Mouse (Mus musculus): Measurements from ENCODE around the gene Dhx36. TPM values are rescaled to one million over a fixed set of nuclear protein-coding genes. Genes with fewer than 3 reads are reported as not detected.

The Dhx36 gene
- 10 to 100 TPM; 49.8 to 56.4 (median 53.0) TPM for total RNA-seq (2022)

GRCm38 (mm10) chr3:62506488-62507205 is at the start of gene Dhx36:
Gene Dhx36, minus strand, starts transcription at chr3:62507004.
- peak; percentile 97 for DNase-seq (ENCODE audit: low spot score in 2 of 2)

- no peak for DNase-seq (ENCODE audit: low spot score in 2 of 2)
Measured at GRCm38 (mm10) chr3:62527593-62527992, 20.8 kb upstream of the Dhx36 start.

GRCm38 (mm10) chr3:62527160-62527559 is 20.4 kb upstream of the Dhx36 start:
- DNase-seq (ENCODE audit: low spot score in 2 of 2), result no peak

- no peak for DNase-seq (ENCODE audit: low spot score in 2 of 2)
Measured at GRCm38 (mm10) chr3:62507206-62507647, 423 bp upstream of the Dhx36 start.

GRCm38 (mm10) chr3:62505166-62505900 is 1.5 kb downstream of the Dhx36 start:
- DNase-seq (ENCODE audit: low spot score in 2 of 2), result no peak

GRCm38 (mm10) chr3:62499327-62499726 is 7.5 kb downstream of the Dhx36 start:
- no peak for DNase-seq (ENCODE audit: low spot score in 2 of 2)

GRCm38 (mm10) chr3:62492568-62492967 is 14.2 kb downstream of the Dhx36 start:
- DNase-seq (ENCODE audit: low spot score in 2 of 2), result no peak

- no peak for DNase-seq (ENCODE audit: low spot score in 2 of 2)
Measured at GRCm38 (mm10) chr3:62484340-62484739, 22.5 kb downstream of the Dhx36 start.

GRCm38 (mm10) chr3:62470179-62470578 is 36.6 kb downstream of the Dhx36 start:
- DNase-seq (ENCODE audit: low spot score in 2 of 2), result no peak

GRCm38 (mm10) chr3:62464276-62464675 is 42.5 kb downstream of the Dhx36 start:
- no peak for DNase-seq (ENCODE audit: low spot score in 2 of 2)

- no peak for DNase-seq (ENCODE audit: low spot score in 2 of 2)
Measured at GRCm38 (mm10) chr3:62459483-62459882, 47.3 kb downstream of the Dhx36 start.

- peak; percentile 29 to 51 for DNase-seq (ENCODE audit: low spot score in 2 of 2)
Measured at GRCm38 (mm10) chr3:62458284-62459013, 48.4 kb downstream of the Dhx36 start.

- DNase-seq (ENCODE audit: low spot score in 2 of 2), result peak in 1 of 2 experiments; percentile 67
Measured at GRCm38 (mm10) chr3:62455854-62456253, 51.0 kb downstream of the Dhx36 start.

GRCm38 (mm10) chr3:62454096-62454495 is 52.7 kb downstream of the Dhx36 start:
- no peak for DNase-seq (ENCODE audit: low spot score in 2 of 2)

GRCm38 (mm10) chr3:62452961-62453360 is 53.8 kb downstream of the Dhx36 start:
- DNase-seq (ENCODE audit: low spot score in 2 of 2), result no peak

GRCm38 (mm10) chr3:62449871-62450496 is 56.8 kb downstream of the Dhx36 start:
- DNase-seq (ENCODE audit: low spot score in 2 of 2), result no peak

GRCm38 (mm10) chr3:62447151-62447550 is 59.7 kb downstream of the Dhx36 start:
- DNase-seq (ENCODE audit: low spot score in 2 of 2), result no peak

- DNase-seq (ENCODE audit: low spot score in 2 of 2), result no peak
Measured at GRCm38 (mm10) chr3:62446271-62446670, 60.5 kb downstream of the Dhx36 start.

- no peak for DNase-seq (ENCODE audit: low spot score in 2 of 2)
Measured at GRCm38 (mm10) chr3:62443582-62444194, 63.1 kb downstream of the Dhx36 start.

- no peak for DNase-seq (ENCODE audit: low spot score in 2 of 2)
Measured at GRCm38 (mm10) chr3:62440431-62440969, 66.3 kb downstream of the Dhx36 start.

- no peak for DNase-seq (ENCODE audit: low spot score in 2 of 2)
Measured at GRCm38 (mm10) chr3:62435923-62436322, 70.9 kb downstream of the Dhx36 start.

Measured in left cerebral cortex, adult 8-10 months (tissue).